ENCODE assay signal across 19 mouse cellular contexts in genomic region chr4:108877901-108878300, GRCm38 (mm10). TPM values are rescaled to one million over a fixed set of nuclear protein-coding genes. Genes with fewer than 3 reads are reported as not detected.
"Had no signal": no experiment of that assay in that cellular context is flagged by ENCODE, and none has a peak within 500 bp of the region (broad histone marks: within the 10 kb centered on the region; RNA-seq: fewer than 3 reads in every experiment).

No protein-coding gene starts in this region.

- H3K27ac ChIP-seq: neural tube, embryonic 12.5 days; neural tube, embryonic 13.5 days; neural tube, embryonic 15.5 days; stomach, embryonic 15.5 days; stomach, postnatal 0 days had no signal

- H3K4me2 ChIP-seq: neural tube, embryonic 12.5 days had no signal

- H3K9me3 ChIP-seq: neural tube, embryonic 12.5 days; neural tube, embryonic 13.5 days; neural tube, embryonic 15.5 days; stomach, embryonic 15.5 days had no signal

- DNase-seq: retina, postnatal 1 day; right cerebral cortex, adult 18-20 months; right cerebral cortex, postnatal 14 days; right cerebral cortex, postnatal 25 days; right cerebral cortex, postnatal 4 days; spleen, adult 18-20 months; thymus, adult 18-20 months; thymus, adult 2 months; thymus, postnatal 14 days; thymus, postnatal 25 days; thymus, postnatal 36 days; thymus, postnatal 4 days had no signal

- H3K27me3 ChIP-seq: neural tube, embryonic 15.5 days had no signal

- H3K9ac ChIP-seq: neural tube, embryonic 12.5 days; neural tube, embryonic 13.5 days; neural tube, embryonic 15.5 days; stomach, embryonic 15.5 days had no signal

- H3K36me3 ChIP-seq: neural tube, embryonic 12.5 days; neural tube, embryonic 13.5 days; neural tube, embryonic 15.5 days; stomach, embryonic 15.5 days had no signal

- H3K4me3 ChIP-seq: neural tube, embryonic 12.5 days had no signal

RNA-seq across cellular contexts. Expression of gene A730015C16Rik, which starts 29.5 kb away (rescaled TPM):
- polyA plus RNA-seq: spleen, adult 2 months; thymus, adult 2 months; urinary bladder, adult 2 months had no signal
